Mouse (Mus musculus) liver, embryonic 16.5 days (tissue): Measurements from ENCODE around the gene Olfr888. TPM values are rescaled to one million over a fixed set of nuclear protein-coding genes. Genes with fewer than 3 reads are reported as not detected.

Experiments
- ATAC-seq: fragments of 200-750 bp; cut with Nextera tagmentation; 2 replicates; pipeline ENCODE4 v1.8.0; 2017; ENCODE audit warnings: low read depth, mild to moderate bottlenecking, moderate number of reproducible peaks, moderate library complexity
- H3K27ac ChIP-seq: fragments of 300-500 bp; sonication (generic); 2 replicates; pipeline ENCODE4 v1.5.1; 2014; ENCODE audit warnings: mild to moderate bottlenecking, low read length
- H3K27me3 ChIP-seq: fragments of 300-500 bp; sonication (generic); 2 replicates; pipeline ENCODE4 v1.6.1; 2014; ENCODE audit warnings: low read depth, low read length, mixed read lengths; ENCODE audit not compliant: control insufficient read depth, insufficient read depth
- H3K36me3 ChIP-seq: fragments of 300-500 bp; sonication (generic); 2 replicates; pipeline ENCODE4 v1.6.1; 2014; ENCODE audit warnings: mild to moderate bottlenecking; ENCODE audit not compliant: control insufficient read depth, insufficient read depth
- H3K4me1 ChIP-seq: fragments of 300-500 bp; sonication (generic); 2 replicates; pipeline ENCODE4 v1.6.1; 2014; ENCODE audit warnings: low read depth, low read length, mixed read lengths; ENCODE audit not compliant: control insufficient read depth
- H3K4me2 ChIP-seq: fragments of 300-500 bp; sonication (generic); 2 replicates; pipeline ENCODE4 v1.6.1; 2014; ENCODE audit warnings: low read depth, low read length, mixed read lengths
- H3K4me3 ChIP-seq: fragments of 300-500 bp; sonication (generic); 2 replicates; pipeline ENCODE4 v1.5.1; 2014; ENCODE audit warnings: low read depth, mild to moderate bottlenecking, low read length
- H3K9ac ChIP-seq: fragments of 300-500 bp; sonication (generic); 2 replicates; pipeline ENCODE4 v1.6.1; 2014; ENCODE audit warnings: low read depth, low read length
- H3K9me3 ChIP-seq: fragments of 300-500 bp; sonication (generic); replicated peaks from 2 replicates; pipeline ENCODE4 v1.6.1; 2016; ENCODE audit warnings: low read length; ENCODE audit not compliant: control insufficient read depth
- WGBS: fragments of 180-500 bp; shearing (Covaris S2); extraction: QIAGEN DNeasy Blood & Tissue Kit; methylation state at CpG from one replicate; pipeline ENCODE4 v1.1.7; 2014; ENCODE audit not compliant: insufficient replicate concordance; 5-methylcytosine and 5-hydroxymethylcytosine counted together
- polyA plus RNA-seq: library from polyadenylated mRNA; unstranded; fragments of >200 nt; fragmentation: Nextera tagmentation; extraction: Ambion mirVana; gene quantifications from 2 replicates; pipeline ENCODE4 v1.2.1, GENCODE M21; 2015

Gene Olfr888
- not detected in 2 replicates for polyA plus RNA-seq

DNA sequence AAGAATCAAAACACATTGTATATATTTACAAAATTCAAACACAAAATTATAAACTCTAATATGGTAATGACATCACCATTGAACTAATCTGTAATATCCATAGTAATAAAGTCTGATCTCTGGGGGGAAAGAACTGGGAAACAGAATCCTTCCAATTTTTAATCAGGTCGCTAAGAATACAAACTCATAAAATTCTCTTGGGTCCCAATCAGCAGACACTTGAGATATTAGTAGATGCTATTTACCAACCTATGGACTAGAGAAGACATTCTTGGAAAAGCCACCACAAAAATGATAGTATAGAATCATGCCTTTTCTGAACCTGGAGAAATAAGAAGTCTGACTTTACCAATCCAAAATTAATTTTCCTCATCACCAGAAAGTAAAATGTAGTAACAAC, at the start of gene Olfr888:
Gene Olfr888 (plus strand): TSS at position 301 of the 400 bp plus-strand sequence.
- H3K4me2 ChIP-seq = no peak within 1 kb of the TSS
- 48% methylated on average over 1 of the region's 1 CpGs for WGBS
- no peak within 1 kb of the TSS for H3K9ac ChIP-seq
- no peaks in the 10 kb centered on the region for H3K4me1 ChIP-seq
- no peak within 1 kb of the TSS for H3K27ac ChIP-seq
- no peak within 1 kb of the TSS for H3K4me3 ChIP-seq
- ATAC-seq = no peak
- no peaks in the 10 kb centered on the region for H3K27me3 ChIP-seq
- no peaks in the 10 kb centered on the region for H3K36me3 ChIP-seq
- H3K9me3 ChIP-seq = no peaks in the 10 kb centered on the region

DNA sequence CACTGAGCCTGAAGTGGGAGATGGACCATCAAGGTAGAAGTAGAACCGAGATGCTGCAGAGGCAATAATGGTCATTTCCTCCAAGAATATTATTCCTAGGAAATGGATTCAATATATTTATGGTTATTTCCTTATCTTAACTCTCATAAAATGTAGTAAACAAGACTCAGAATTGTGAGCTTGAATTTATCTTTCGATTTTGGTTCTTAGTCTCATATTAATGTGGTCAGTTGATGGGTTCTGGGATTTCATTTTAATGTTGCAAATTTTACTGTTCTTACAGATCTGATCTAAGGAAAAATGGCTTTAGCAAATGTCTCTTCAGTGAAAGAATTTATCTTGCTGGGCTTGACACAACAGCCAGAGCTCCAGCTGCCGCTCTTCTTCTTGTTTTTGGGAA, 46.9 kb upstream of the Olfr888 start, which contains the start of gene Olfr885:
Gene Olfr885 (plus strand): TSS at position 301 of the 400 bp plus-strand sequence.
- ATAC-seq = no peak

DNA sequence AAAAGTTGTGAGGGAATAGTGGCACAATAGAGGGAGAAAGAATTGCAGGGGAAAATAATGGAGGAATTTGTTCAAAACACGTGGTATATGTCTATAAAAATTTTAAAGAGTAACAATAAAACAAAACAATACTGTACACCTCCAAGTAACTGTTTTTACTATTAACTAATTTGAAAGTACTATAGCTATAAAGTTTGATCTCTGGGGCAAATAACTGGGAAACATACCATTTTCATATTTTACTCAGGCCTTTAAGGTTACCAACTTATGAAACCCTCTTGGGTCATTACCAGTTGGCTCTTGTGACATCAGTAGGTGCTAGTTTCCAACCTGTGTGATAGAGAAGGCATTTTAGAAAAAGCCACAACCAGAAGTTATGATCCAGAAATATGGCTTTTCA, 24.2 kb upstream of the Olfr888 start, which contains the start of gene Olfr887:
Gene Olfr887 (plus strand): TSS at position 301 of the 400 bp plus-strand sequence.
- no peaks in the 10 kb centered on the region for H3K9me3 ChIP-seq
- H3K9ac ChIP-seq = no peak within 1 kb of the TSS
- H3K27ac ChIP-seq = no peak within 1 kb of the TSS
- no peak within 1 kb of the TSS for H3K4me3 ChIP-seq
- no peaks in the 10 kb centered on the region for H3K27me3 ChIP-seq
- no peak for ATAC-seq
- H3K36me3 ChIP-seq = no peaks in the 10 kb centered on the region
- H3K4me2 ChIP-seq = no peak within 1 kb of the TSS
- H3K4me1 ChIP-seq = no peaks in the 10 kb centered on the region
- 59% methylated on average over 1 of the region's 1 CpGs for WGBS

More for the DNA sequence above, 46.9 kb upstream of the Olfr888 start, which contains the start of gene Olfr885:
- no peaks in the 10 kb centered on the region for H3K36me3 ChIP-seq
- no peaks in the 10 kb centered on the region for H3K4me1 ChIP-seq
- no peaks in the 10 kb centered on the region for H3K9me3 ChIP-seq
- no peak within 1 kb of the TSS for H3K9ac ChIP-seq
- WGBS = 57% methylated on average over 3 of the region's 3 CpGs
- H3K27ac ChIP-seq = no peak within 1 kb of the TSS
- H3K4me2 ChIP-seq = no peak within 1 kb of the TSS
- no peaks in the 10 kb centered on the region for H3K27me3 ChIP-seq
- H3K4me3 ChIP-seq = no peak within 1 kb of the TSS

DNA sequence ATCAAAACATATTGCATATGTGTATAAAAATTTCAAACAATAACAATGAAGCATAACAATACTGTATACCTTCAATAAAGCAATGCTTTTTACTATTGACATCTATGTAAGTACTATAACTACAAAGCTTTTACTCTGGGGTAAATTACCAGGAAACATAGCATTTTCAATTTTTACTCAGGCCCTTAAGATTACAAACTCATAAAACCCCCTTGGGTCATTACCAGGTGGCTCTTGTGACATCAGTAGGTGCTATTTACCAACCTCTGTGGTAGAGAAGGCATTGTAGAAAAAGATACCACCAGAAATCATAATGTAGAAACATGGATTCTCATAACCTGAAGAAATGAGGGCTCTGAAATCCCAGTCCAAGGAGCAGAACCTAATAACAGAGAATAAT, 7.0 kb downstream of the Olfr888 start, which contains the start of gene Olfr889:
Gene Olfr889 (plus strand): TSS at position 301 of the 400 bp plus-strand sequence.
- Histone ChIP-seq H3K9ac (no peak within 1 kb of the TSS), H3K36me3 (no peaks in the 10 kb centered on the region), H3K27ac (no peak within 1 kb of the TSS), H3K9me3 (no peaks in the 10 kb centered on the region), H3K4me1 (no peaks in the 10 kb centered on the region), H3K4me3 (no peak within 1 kb of the TSS), H3K4me2 (no peak within 1 kb of the TSS), H3K27me3 (no peaks in the 10 kb centered on the region)
- no peak for ATAC-seq

DNA sequence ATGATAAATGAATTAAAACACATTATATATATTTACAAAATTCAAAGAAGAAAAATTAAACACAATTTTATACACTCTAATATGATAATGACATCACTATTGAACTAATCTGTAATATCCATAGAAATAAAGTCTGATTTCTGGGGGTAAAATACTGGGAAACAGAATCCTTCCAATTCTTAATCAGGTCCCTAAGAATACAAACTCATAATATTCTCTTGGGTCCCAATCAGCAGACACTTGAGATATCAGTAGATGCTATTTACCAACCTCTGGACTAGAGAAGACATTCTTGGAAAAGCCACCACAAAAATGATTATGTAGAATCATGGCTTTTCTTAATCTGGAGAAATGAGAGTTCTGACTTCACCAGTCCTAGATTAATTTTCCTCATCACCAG, 34.3 kb downstream of the Olfr888 start, which contains the start of gene Olfr890:
Gene Olfr890 (plus strand): TSS at position 301 of the 400 bp plus-strand sequence.
- no peaks in the 10 kb centered on the region for H3K27me3 ChIP-seq
- no peak for ATAC-seq
- H3K4me2 ChIP-seq = no peak within 1 kb of the TSS
- H3K9me3 ChIP-seq = no peaks in the 10 kb centered on the region
- no peak within 1 kb of the TSS for H3K27ac ChIP-seq
- no peak within 1 kb of the TSS for H3K4me3 ChIP-seq
- H3K9ac ChIP-seq = no peak within 1 kb of the TSS
- no peaks in the 10 kb centered on the region for H3K36me3 ChIP-seq
- no peaks in the 10 kb centered on the region for H3K4me1 ChIP-seq

Other genes starting within 250 kb of the Olfr888 start
- gene Olfr145, start 211.4 kb upstream of the Olfr888 start, polyA plus RNA-seq = not detected in 2 replicates
- not detected in 2 replicates for gene Olfr878, start 190.3 kb upstream of the Olfr888 start, polyA plus RNA-seq
- not detected in 2 replicates for gene Olfr881, start 116.3 kb upstream of the Olfr888 start, polyA plus RNA-seq
- not detected in 2 replicates for gene Olfr883, start 82.3 kb upstream of the Olfr888 start, polyA plus RNA-seq
- not detected in 2 replicates for gene Olfr884, start 61.6 kb upstream of the Olfr888 start, polyA plus RNA-seq
- not detected in 2 replicates for gene Olfr885, start 46.8 kb upstream of the Olfr888 start, polyA plus RNA-seq
- not detected in 2 replicates for gene Olfr887, start 24.1 kb upstream of the Olfr888 start, polyA plus RNA-seq
- gene Olfr889, start 7.1 kb downstream of the Olfr888 start, polyA plus RNA-seq = 0.06 and 0.12 TPM in 2 replicates
- not detected in 2 replicates for gene Olfr890, start 34.4 kb downstream of the Olfr888 start, polyA plus RNA-seq
- not detected in 2 replicates for gene Olfr891, start 72.7 kb downstream of the Olfr888 start, polyA plus RNA-seq
- not detected in 2 replicates for gene Olfr893, start 100.2 kb downstream of the Olfr888 start, polyA plus RNA-seq
- gene Olfr894, start 109.9 kb downstream of the Olfr888 start, polyA plus RNA-seq = not detected in 2 replicates
- gene Olfr143, start 144.6 kb downstream of the Olfr888 start, polyA plus RNA-seq = not detected in 2 replicates
- gene Olfr895, start 159.7 kb downstream of the Olfr888 start, polyA plus RNA-seq = not detected in 2 replicates
- gene Olfr896-ps1, start 183.0 kb downstream of the Olfr888 start, polyA plus RNA-seq = not detected in 2 replicates
- not detected in 2 replicates for gene Olfr25, start 220.9 kb downstream of the Olfr888 start, polyA plus RNA-seq
- not detected in 2 replicates for gene Olfr898, start 240.3 kb downstream of the Olfr888 start, polyA plus RNA-seq